Mouse (Mus musculus): Measurements from ENCODE around the gene Ndufb7.
"Not testable (repeated sequence)": the region's sequence is repeated elsewhere in the genome, so short reads cannot be mapped to it uniquely, and the experiment has no call there.

Ndufb7 gene

GRCm38 (mm10) chr8:83576921-83577320, 10.4 kb downstream of the Ndufb7 start:
- DNase-seq: no peak

DNA sequence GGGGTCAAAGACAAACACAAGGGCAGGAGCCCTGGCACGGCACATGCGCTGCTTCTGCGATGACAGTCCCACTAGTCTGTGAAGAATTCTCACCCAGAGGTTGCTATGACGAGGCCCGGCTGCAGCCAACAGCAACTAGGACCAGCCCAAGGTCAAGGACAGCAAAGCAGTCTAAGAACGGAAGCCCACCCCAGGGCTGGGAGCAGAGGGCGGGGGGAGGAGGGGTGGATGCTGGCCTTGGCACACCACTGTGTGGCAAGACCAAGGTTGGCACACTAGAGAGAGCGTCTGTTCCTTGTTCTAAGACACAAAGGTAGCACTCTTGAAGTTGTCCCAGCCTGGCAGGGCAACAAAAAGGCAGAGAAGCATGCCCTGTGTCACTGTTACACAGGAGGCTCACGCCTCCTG, 10.9 kb downstream of the Ndufb7 start:
- no peak for DNase-seq

- DNase-seq: no peak
These were observed 11.9 kb downstream of the Ndufb7 start for GRCm38 (mm10) chr8:83578131-83579055.

DNA sequence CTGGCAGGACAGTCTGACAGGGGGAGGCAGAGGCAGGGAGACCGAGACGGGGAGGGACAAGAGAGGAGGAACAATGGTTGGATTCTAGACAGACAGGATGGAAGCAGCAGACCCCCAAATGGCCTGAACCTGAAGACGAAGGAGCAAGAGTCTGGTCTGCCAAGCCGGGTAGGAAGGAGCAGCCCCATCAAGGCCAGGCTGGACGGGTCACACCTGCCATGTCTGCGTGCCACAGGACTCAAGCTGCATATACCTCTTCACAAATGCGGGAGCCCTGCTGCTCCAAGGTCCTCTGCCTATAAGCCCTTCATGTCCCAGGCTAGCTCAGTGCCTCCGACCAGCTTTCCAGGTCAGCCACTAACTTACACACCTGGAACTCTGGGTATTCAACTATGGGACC, 13.2 kb downstream of the Ndufb7 start:
- DNase-seq: no peak

GRCm38 (mm10) chr8:83580826-83581225, 14.4 kb downstream of the Ndufb7 start:
- no peak for DNase-seq

DNA sequence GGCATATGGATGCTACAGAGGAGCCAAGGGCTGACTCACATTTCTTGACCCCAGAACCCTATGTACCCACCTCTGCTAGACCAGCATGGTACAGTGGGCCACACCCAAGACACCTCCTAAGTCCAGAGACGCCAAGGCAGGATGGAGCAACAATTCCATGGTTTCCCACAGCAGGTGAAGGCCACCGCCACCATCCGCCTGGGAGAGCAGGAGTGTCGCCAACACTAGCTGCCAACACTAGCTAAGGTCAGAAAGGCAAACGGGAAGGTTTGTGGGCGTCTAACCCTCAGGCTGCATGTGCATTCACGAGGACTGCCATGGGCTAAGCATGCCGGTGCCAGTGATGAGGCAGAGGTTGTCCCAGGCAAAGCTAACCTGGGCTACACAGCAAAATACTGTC, 15.8 kb downstream of the Ndufb7 start:
- no peak for DNase-seq

DNA sequence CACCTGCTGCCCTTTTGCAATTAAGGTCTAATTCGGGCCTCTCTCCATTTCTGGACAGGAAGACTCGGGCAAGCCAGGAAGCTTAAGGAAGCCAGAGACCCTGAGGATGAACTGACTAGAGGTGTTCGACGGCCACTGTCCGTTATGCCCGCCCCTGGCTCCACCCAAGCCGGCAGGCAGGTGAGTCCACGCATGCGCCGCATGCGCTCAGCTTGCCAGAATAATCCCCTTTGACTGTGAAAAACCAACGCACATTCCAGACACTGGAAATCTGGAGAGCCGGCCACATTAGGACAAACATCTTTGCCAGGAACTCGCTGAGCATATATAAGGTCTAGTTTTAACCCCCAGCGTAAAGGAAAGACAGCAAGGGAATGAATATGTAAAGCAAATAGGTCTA, 16.8 kb downstream of the Ndufb7 start:
- DNase-seq: no peak

DNA sequence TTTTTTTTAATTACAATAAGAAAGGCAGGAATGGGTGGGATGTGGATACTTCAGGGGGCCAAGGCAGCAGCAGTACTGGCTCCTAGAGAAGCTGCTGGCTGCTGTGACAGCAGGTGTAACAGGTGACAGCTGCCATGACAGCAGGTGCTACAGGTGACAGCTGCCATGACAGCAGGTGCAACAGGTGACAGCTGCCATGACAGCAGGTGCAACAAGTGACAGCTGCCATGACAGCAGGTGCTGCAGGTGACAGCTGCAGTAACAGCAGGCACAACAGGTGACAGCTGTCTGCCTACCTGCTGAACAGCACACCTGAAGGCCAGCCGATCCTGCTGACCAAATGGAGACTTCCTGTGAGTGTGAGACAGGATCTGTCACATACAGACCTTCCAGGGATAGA, 18.3 kb downstream of the Ndufb7 start:
- no peak for DNase-seq

- no peak for DNase-seq
These were observed 18.9 kb downstream of the Ndufb7 start for GRCm38 (mm10) chr8:83585333-83585732.

DNA sequence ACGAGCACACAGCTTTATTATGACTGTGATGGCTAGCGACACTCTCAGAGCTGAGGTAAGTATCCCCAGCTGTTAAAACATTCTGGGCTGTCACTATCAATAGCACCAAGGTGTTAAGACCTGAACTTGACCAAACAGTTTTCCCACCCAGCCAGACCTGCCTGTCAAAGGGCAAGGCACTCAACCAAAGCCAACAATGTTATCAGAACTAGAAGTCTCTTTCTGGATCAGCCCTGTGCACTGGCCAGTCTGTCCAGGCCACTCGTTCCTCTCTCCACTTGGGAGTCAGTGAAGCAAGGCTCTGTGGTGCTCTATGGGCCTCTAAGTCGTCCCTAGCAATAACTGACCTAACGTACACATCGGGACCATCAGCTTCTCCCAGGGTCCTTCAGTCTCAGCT, 21.2 kb downstream of the Ndufb7 start:
- no peak for DNase-seq

- DNase-seq: no peak
These were observed 22.4 kb downstream of the Ndufb7 start for GRCm38 (mm10) chr8:83588886-83589285.

GRCm38 (mm10) chr8:83590488-83591023, 24.1 kb downstream of the Ndufb7 start:
- DNase-seq: no peak

DNA sequence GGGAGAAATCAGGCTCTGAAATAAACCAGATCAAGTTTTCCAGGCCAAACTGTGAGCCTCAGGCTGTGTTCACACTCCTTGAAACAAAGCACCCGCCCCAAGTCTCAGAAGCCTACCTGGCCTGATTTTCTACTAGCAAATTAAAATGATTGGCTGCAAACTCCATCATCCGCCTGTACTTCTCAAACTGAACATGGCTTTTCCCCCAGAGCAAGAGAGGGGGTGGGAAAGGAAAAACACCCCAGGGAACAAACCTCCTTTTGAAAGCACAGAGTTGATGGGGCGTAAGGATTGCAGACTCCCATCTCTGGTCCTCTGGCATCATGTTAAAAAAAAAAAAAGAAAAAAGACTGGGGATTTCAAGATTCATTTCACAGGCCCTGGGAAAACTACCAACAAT, 26.2 kb downstream of the Ndufb7 start:
- no peak for DNase-seq

GRCm38 (mm10) chr8:83593325-83594166, 27.1 kb downstream of the Ndufb7 start:
- no peak for DNase-seq

DNA sequence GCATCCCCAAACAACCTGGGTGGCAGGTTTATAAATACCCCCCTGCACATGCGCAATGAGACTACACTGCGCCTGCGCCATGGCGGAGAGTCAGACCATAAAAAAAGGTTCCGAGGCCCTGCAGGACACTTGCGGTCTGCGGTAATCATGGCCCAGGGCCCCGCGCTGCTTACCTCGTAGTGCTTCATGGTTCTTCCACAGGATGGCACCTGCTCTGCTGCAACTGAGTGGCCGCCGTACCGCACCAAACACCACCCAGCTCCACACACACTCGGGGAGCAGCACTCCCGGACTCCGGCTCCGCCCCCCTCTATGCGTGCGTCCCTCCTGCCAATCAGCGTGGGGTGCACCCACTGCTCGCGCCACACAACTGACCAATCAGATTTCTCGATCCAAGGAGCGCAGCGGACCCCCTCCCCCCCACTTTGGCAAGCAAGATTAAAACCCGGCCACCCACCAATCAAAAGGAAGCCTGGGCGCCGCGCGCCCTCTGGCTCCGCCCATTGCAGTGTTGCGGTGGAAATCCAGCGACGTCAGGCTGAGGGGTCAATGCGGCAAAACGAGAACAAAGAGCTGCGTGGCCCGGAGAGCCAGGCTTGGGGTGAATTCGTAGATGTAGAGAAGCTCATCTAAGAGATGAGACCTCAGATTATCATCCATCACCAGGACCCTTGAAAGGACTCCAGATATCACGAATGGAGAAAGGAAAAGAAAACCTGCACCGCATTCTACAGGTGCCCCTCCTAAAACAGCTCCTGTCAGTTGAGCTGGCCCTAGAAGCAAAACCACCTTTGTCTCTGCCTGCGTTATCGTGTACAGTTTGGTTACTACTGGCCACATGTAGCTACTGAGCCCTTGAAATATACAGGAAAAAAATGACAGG, 27.9 kb downstream of the Ndufb7 start:
- DNase-seq: peak; percentile 98

GRCm38 (mm10) chr8:83595050-83595345, 28.5 kb downstream of the Ndufb7 start:
- DNase-seq: not testable (repeated sequence)

DNA sequence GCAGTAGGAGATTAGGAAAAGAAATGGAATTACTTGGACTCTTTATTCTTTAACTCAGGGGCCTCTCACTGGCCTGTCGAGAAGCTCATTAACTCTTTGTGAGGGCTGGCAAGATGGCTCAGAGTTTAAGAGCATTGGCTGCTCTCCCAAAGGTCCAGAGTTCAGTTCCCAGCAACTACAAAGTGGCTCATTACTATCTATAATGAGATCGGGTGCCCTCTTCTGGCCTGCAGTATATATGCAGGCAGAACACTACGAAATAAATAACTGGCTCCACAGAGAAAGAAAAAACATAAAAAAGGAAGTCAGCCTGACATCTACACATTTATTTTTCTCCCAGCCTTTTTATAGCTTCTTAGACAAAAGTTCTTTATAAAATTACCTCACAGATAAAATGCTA, 29.9 kb downstream of the Ndufb7 start:
- no peak for DNase-seq

DNA sequence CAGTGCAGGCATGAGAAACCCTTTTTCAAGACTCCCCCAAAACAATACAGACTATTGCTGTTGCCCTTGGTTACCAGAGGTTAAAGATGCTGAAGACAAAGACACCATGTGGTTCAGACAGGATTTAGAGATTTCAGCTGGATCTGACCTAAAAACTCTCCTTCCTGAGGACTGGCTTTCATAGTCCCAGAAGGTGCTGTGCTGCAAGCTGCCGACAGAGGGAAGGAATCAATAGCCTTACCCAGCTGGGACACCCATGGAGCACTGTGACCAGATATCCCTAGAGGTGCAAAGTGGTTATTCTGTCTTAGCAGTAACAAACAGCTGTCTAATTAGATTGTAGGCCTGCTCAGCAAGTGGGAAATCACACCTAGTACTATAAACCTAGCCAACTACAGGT, 31.7 kb downstream of the Ndufb7 start:
- DNase-seq: no peak

DNA sequence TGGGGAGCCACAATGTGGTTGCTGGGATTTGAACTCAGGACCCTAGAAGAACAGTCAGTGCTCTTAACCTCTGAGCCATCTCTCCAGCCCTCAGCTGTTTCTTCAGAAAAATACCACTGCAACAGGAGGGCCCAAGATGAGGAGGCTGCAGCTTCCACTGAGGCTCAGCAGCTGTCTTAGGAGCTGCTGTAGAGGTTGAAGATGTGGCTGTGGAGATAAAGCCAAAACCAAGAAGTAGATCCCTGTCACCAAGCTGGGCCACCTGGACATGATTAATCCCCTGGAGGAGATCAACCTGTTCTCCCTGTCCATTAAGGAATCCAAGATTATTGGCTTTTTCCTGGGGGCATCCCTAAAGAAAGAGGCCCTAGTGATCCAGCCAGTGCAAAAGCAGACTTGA, 33.3 kb downstream of the Ndufb7 start:
- no peak for DNase-seq

- DNase-seq: no peak
These were observed 36.2 kb downstream of the Ndufb7 start for GRCm38 (mm10) chr8:83602650-83603029.

- peak; percentile 98 for DNase-seq
These were observed 41.4 kb downstream of the Ndufb7 start, which contains the start of the genes Tecr and Dnajb1 for GRCm38 (mm10) chr8:83607661-83608397. Gene Tecr (minus strand): TSS chr8:83607971. Gene Dnajb1 (plus strand): TSS chr8:83608193.

DNA sequence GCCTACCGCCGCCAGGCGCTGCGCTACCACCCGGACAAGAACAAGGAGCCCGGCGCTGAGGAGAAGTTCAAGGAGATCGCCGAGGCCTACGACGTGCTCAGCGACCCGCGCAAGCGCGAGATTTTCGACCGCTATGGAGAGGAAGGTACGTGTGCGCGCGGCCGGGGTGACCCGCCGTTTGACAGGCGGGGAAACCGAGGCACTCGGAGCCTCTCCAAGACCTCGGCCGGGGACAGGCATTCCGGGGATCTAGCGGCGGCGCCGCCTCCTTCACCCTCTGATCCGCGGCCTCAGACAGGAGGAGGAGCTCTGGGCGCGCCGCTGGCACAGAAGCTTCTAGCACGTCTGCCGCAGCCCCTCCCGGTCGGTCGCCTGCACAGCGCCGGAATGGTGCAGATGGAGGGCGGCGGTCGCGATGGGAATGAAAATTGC, 41.9 kb downstream of the Ndufb7 start:
- peak; percentile 72 for DNase-seq

All from right cerebral cortex, postnatal 4 days (tissue).